Mouse (Mus musculus) subcutaneous adipose tissue, adult 2 months (tissue): ENCODE results near the gene Ttl. TPM values are rescaled to one million over a fixed set of nuclear protein-coding genes. Genes with fewer than 3 reads are reported as not detected.

Experiments used
- polyA plus RNA-seq: library from polyadenylated mRNA; depleted of rRNA; stranded (reverse); fragments of >200 nt; gene quantifications from 2 replicates; pipeline ENCODE4 v1.2.3, GENCODE M21; 2012; ENCODE audit warnings: low replicate concordance; rRNA removed

Ttl gene
- polyA plus RNA-seq = 7.8 and 12.2 TPM in 2 replicates

GRCm38 (mm10) chr2:129065437-129066282, at the start of gene Ttl:
TSS of gene Ttl (plus strand) at chr2:129065942.

GRCm38 (mm10) chr2:129047811-129048210, 17.9 kb upstream of the Ttl start, which contains the start of gene Vinac1:
TSS of gene Vinac1 (minus strand) at chr2:129048172.

GRCm38 (mm10) chr2:129100784-129101310, 35.1 kb downstream of the Ttl start, which contains the start of gene Polr1b:
TSS of gene Polr1b (plus strand) at chr2:129100995.

GRCm38 (mm10) chr2:129129412-129129929, 63.7 kb downstream of the Ttl start, which contains the start of gene Chchd5:
TSS of gene Chchd5 (plus strand) at chr2:129129700.

Other genes with a start within 250 kb of the Ttl start
- 25.8 and 26.8 TPM in 2 replicates for gene Tmem87b, start 247.8 kb upstream of the Ttl start, polyA plus RNA-seq
- 3.2 and 7.0 TPM in 2 replicates for gene Fbln7, start 203.0 kb upstream of the Ttl start, polyA plus RNA-seq
- gene Zc3h8, start 121.9 kb upstream of the Ttl start, polyA plus RNA-seq = 1.8 and 2.0 TPM in 2 replicates
- gene Zc3h6, start 98.5 kb upstream of the Ttl start, polyA plus RNA-seq = 1.0 and 1.6 TPM in 2 replicates
- 3.7 and 5.5 TPM in 2 replicates for gene Gm10762, start 98.2 kb upstream of the Ttl start, polyA plus RNA-seq
- 0.08 and 0.09 TPM in 2 replicates for gene Vinac1, start 17.8 kb upstream of the Ttl start, polyA plus RNA-seq
- 20.7 and 37.3 TPM in 2 replicates for gene Polr1b, start 35.1 kb downstream of the Ttl start, polyA plus RNA-seq
- 29.6 and 30.6 TPM in 2 replicates for gene Chchd5, start 63.8 kb downstream of the Ttl start, polyA plus RNA-seq
- 21.9 and 22.2 TPM in 2 replicates for gene Slc20a1, start 132.8 kb downstream of the Ttl start, polyA plus RNA-seq
- gene Ckap2l, start 231.3 kb downstream of the Ttl start, polyA plus RNA-seq = 0.16 and 1.4 TPM in 2 replicates
- 0.14 TPM in 1 of 2 replicates, not detected in the other for gene Il1a, start 244.0 kb downstream of the Ttl start, polyA plus RNA-seq